Mouse (Mus musculus) ES-Bruce4 (cell line): ENCODE results near the gene Gatb. TPM values are rescaled to one million over a fixed set of nuclear protein-coding genes. Genes with fewer than 3 reads are reported as not detected.

Source experiments
- H3K27ac ChIP-seq: 2 replicates; pipeline ENCODE4 v1.5.1; 2012; ENCODE audit warnings: low read length, inconsistent platforms; ENCODE audit not compliant: insufficient read depth
- H3K27me3 ChIP-seq: 2 replicates; pipeline ENCODE4 v1.6.1; 2012; ENCODE audit warnings: mild to moderate bottlenecking, low read length, inconsistent platforms; ENCODE audit not compliant: control insufficient read depth, poor library complexity, insufficient read depth, severe bottlenecking
- H3K36me3 ChIP-seq: 2 replicates; pipeline ENCODE4 v1.6.1; 2012; ENCODE audit warnings: inconsistent platforms, mild to moderate bottlenecking, low read length, moderate library complexity; ENCODE audit not compliant: control insufficient read depth, poor library complexity, insufficient read depth, severe bottlenecking
- H3K4me1 ChIP-seq: one replicate; pipeline ENCODE4 v1.8.1; 2011; ENCODE audit warnings: low read length; ENCODE audit not compliant: control insufficient read depth, insufficient read depth
- H3K4me3 ChIP-seq: 2 replicates; pipeline ENCODE4 v1.5.1; 2011; ENCODE audit warnings: low read depth, mild to moderate bottlenecking, low read length
- H3K9ac ChIP-seq: 2 replicates; pipeline ENCODE4 v1.6.1; 2012; ENCODE audit warnings: low read depth, mild to moderate bottlenecking, inconsistent platforms; ENCODE audit not compliant: poor library complexity, severe bottlenecking
- H3K9me3 ChIP-seq: replicated peaks from 2 replicates; pipeline ENCODE4 v1.6.1; 2012; ENCODE audit warnings: mild to moderate bottlenecking, low read length, inconsistent platforms; ENCODE audit not compliant: control insufficient read depth, poor library complexity, insufficient read depth, severe bottlenecking
- CTCF ChIP-seq: IDR thresholded peaks from one replicate; pipeline ENCODE4 v1.8.1; 2011; ENCODE audit warnings: low read depth, low read length
- EP300 ChIP-seq: IDR thresholded peaks from 2 replicates; pipeline ENCODE4 v1.6.1; 2011; ENCODE audit warnings: low read depth, low read length; ENCODE audit not compliant: insufficient read depth
- POLR2A ChIP-seq: IDR thresholded peaks from one replicate; pipeline ENCODE4 v1.8.1; 2011; ENCODE audit warnings: low read length; ENCODE audit not compliant: insufficient read depth
- polyA plus RNA-seq: library from polyadenylated mRNA; stranded (reverse); fragments of >200 nt; gene quantifications from 2 replicates; pipeline ENCODE4 v1.2.4, GENCODE M21; 2011; ENCODE audit warnings: low read depth; ENCODE audit not compliant: missing spikeins, insufficient read depth, insufficient read length

Gatb gene
- polyA plus RNA-seq, 1 experiment, result 11.4 TPM

- Histone ChIP-seq H3K27me3 (no peaks in the 10 kb centered on the region), H3K27ac (no peak overlapping the region), H3K36me3 (no peaks in the 10 kb centered on the region), H3K4me1 (no peaks in the 10 kb centered on the region), H3K4me3 (no peak overlapping the region), H3K9me3 (no peaks in the 10 kb centered on the region), H3K9ac (no peak overlapping the region)
- TF ChIP-seq EP300 (no peak), CTCF (no peak), POLR2A (no peak)
Measured at GRCm38 (mm10) chr3:85641751-85642150, 67.8 kb downstream of the Gatb start.

DNA sequence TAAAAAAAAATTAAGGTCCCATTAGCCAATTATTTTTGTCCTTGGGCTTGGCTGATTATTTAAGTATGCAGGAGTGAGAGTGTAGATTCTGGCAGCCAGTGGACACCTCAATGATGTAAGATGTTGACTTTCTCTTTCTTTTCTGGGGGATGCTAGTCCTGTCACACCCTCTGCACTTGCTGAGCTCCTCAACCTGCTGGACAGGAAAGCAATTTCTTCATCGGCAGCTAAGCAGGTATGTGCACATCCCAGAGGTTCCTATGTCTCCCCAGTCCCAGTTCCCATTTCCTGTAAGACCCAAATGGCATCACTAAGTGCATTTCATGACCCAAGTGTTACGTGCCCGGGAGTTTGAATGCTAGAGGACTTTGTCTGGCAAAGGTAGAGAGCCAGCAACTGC, 70.9 kb downstream of the Gatb start:
- Histone ChIP-seq H3K9ac (no peak overlapping the region), H3K36me3 (no peaks in the 10 kb centered on the region), H3K27me3 (no peaks in the 10 kb centered on the region), H3K27ac (no peak overlapping the region), H3K9me3 (no peaks in the 10 kb centered on the region), H3K4me1 (no peaks in the 10 kb centered on the region), H3K4me3 (no peak overlapping the region)
- no peak for TF ChIP-seq CTCF
- TF ChIP-seq POLR2A, result no peak
- no peak for TF ChIP-seq EP300

- no peak overlapping the region for H3K9ac ChIP-seq
- no peaks in the 10 kb centered on the region for H3K36me3 ChIP-seq
- H3K4me1 ChIP-seq, result no peaks in the 10 kb centered on the region
- TF ChIP-seq POLR2A (no peak), CTCF (no peak), EP300 (no peak)
- H3K4me3 ChIP-seq, result no peak overlapping the region
- no peak overlapping the region for H3K27ac ChIP-seq
- no peaks in the 10 kb centered on the region for H3K9me3 ChIP-seq
- no peaks in the 10 kb centered on the region for H3K27me3 ChIP-seq
Measured at GRCm38 (mm10) chr3:85645517-85646004, 71.6 kb downstream of the Gatb start.

GRCm38 (mm10) chr3:85649176-85649575, 75.3 kb downstream of the Gatb start:
- TF ChIP-seq EP300 (no peak), POLR2A (no peak), CTCF (no peak)
- Histone ChIP-seq H3K27ac (no peak overlapping the region), H3K4me3 (no peak overlapping the region), H3K9ac (no peak overlapping the region), H3K27me3 (no peaks in the 10 kb centered on the region), H3K36me3 (no peaks in the 10 kb centered on the region), H3K9me3 (no peaks in the 10 kb centered on the region), H3K4me1 (no peaks in the 10 kb centered on the region)

GRCm38 (mm10) chr3:85652727-85653665, 79.1 kb downstream of the Gatb start:
- Histone ChIP-seq H3K27ac (no peak overlapping the region), H3K27me3 (no peaks in the 10 kb centered on the region), H3K4me1 (no peaks in the 10 kb centered on the region), H3K36me3 (no peaks in the 10 kb centered on the region), H3K4me3 (no peak overlapping the region), H3K9me3 (no peaks in the 10 kb centered on the region), H3K9ac (no peak overlapping the region)
- TF ChIP-seq EP300 (no peak), POLR2A (no peak), CTCF (no peak)

DNA sequence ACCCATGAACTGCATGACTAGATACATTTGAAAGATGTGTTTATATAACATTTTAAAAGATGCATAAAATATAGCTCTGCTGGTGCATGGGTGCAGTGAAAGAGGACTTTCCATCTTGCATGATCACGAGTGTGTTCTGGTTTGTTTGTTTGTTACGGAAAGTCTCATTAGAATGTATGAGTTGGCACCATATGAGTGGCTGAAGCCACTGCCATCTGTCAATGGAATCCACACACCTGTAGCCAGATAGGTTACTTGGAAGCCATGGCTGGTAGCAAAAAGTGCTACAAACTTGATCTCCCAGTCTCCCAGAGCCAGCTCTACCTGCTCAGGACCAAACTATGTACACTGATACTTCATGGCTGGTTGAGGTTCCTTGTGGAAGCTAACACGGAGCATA, 81.6 kb downstream of the Gatb start:
- H3K36me3 ChIP-seq, result no peaks in the 10 kb centered on the region
- H3K9me3 ChIP-seq, result no peaks in the 10 kb centered on the region
- H3K27me3 ChIP-seq, result no peaks in the 10 kb centered on the region
- H3K27ac ChIP-seq, result no peak overlapping the region
- no peak overlapping the region for H3K9ac ChIP-seq
- H3K4me1 ChIP-seq, result no peaks in the 10 kb centered on the region
- TF ChIP-seq EP300 (no peak), POLR2A (no peak), CTCF (no peak)
- H3K4me3 ChIP-seq, result no peak overlapping the region
